Mouse (Mus musculus): ENCODE data around the gene Cyp11a1. TPM values are rescaled to one million over a fixed set of nuclear protein-coding genes. Genes with fewer than 3 reads are reported as not detected.

Gene Cyp11a1
- polyA plus RNA-seq (2014; fragmentation: Nextera tagmentation; extraction: Ambion mirVana): 5.9 and 7.0 TPM in 2 replicates

GRCm38 (mm10) chr9:58005753-58006461 lies at the start of gene Cyp11a1:
Gene Cyp11a1, plus strand, starts transcription at chr9:58006411.
- WGBS: 86% methylated on average over 16 of the region's 16 CpGs
- Histone ChIP-seq H3K4me2 (ENCODE audit: low read depth, low read length) (no peak within 1 kb of the TSS), H3K4me1 (ENCODE audit: control insufficient read depth, insufficient read depth, low read length) (no peaks in the 10 kb centered on the region), H3K27me3 (replicated peaks; ENCODE audit: control insufficient read depth, insufficient read depth, low read length) (no peaks in the 10 kb centered on the region), H3K4me3 (ENCODE audit: low read depth, low read length) (no peak within 1 kb of the TSS), H3K9me3 (ENCODE audit: control insufficient read depth, low read length) (no peaks in the 10 kb centered on the region), H3K36me3 (ENCODE audit: control insufficient read depth, insufficient read depth, low read length) (no peaks in the 10 kb centered on the region), H3K27ac (replicated peaks; ENCODE audit: low read depth, low read length) (no peak within 1 kb of the TSS), H3K9ac (ENCODE audit: low read depth, low read length) (no peak within 1 kb of the TSS)
- ATAC-seq (ENCODE audit: low read depth): no peak
- no peak for DNase-seq (ENCODE audit: low spot score)

- DNase-seq (ENCODE audit: low spot score) (no peak), ATAC-seq (ENCODE audit: low read depth) (no peak)
- H3K9me3 ChIP-seq (ENCODE audit: control insufficient read depth, low read length): no peaks in the 10 kb centered on the region
- H3K4me3 ChIP-seq (ENCODE audit: low read depth, low read length): no peak overlapping the region
- H3K4me1 ChIP-seq (ENCODE audit: control insufficient read depth, insufficient read depth, low read length): peaks cover 4% of the 10 kb centered on the region; the same call in 1 of the 2 replicates
- no peaks in the 10 kb centered on the region for H3K36me3 ChIP-seq (ENCODE audit: control insufficient read depth, insufficient read depth, low read length)
- H3K4me2 ChIP-seq (ENCODE audit: low read depth, low read length): no peak overlapping the region
- H3K27ac ChIP-seq (replicated peaks; ENCODE audit: low read depth, low read length): no peak overlapping the region
- H3K27me3 ChIP-seq (replicated peaks; ENCODE audit: control insufficient read depth, insufficient read depth, low read length): no peaks in the 10 kb centered on the region
- no peak overlapping the region for H3K9ac ChIP-seq (ENCODE audit: low read depth, low read length)
- WGBS: 74% methylated on average over 4 of the region's 5 CpGs
Measured at GRCm38 (mm10) chr9:57956838-57957236, 49.4 kb upstream of the Cyp11a1 start.

GRCm38 (mm10) chr9:57958615-57959014 lies 47.6 kb upstream of the Cyp11a1 start:
- no peak for DNase-seq (ENCODE audit: low spot score)
- H3K4me2 ChIP-seq (ENCODE audit: low read depth, low read length): no peak overlapping the region
- H3K27me3 ChIP-seq (replicated peaks; ENCODE audit: control insufficient read depth, insufficient read depth, low read length): no peaks in the 10 kb centered on the region
- no peak overlapping the region for H3K4me3 ChIP-seq (ENCODE audit: low read depth, low read length)
- no peaks in the 10 kb centered on the region for H3K4me1 ChIP-seq (ENCODE audit: control insufficient read depth, insufficient read depth, low read length)
- H3K9me3 ChIP-seq (ENCODE audit: control insufficient read depth, low read length): no peaks in the 10 kb centered on the region
- no peak for ATAC-seq (ENCODE audit: low read depth)
- WGBS: 59% methylated on average over 1 of the region's 1 CpGs
- H3K9ac ChIP-seq (ENCODE audit: low read depth, low read length): no peak overlapping the region
- H3K27ac ChIP-seq (replicated peaks; ENCODE audit: low read depth, low read length): no peak overlapping the region
- H3K36me3 ChIP-seq (ENCODE audit: control insufficient read depth, insufficient read depth, low read length): no peaks in the 10 kb centered on the region

GRCm38 (mm10) chr9:57959399-57959798 lies 46.8 kb upstream of the Cyp11a1 start:
- Histone ChIP-seq H3K4me3 (ENCODE audit: low read depth, low read length) (no peak overlapping the region), H3K4me2 (ENCODE audit: low read depth, low read length) (no peak overlapping the region), H3K9ac (ENCODE audit: low read depth, low read length) (no peak overlapping the region), H3K9me3 (ENCODE audit: control insufficient read depth, low read length) (no peaks in the 10 kb centered on the region), H3K4me1 (ENCODE audit: control insufficient read depth, insufficient read depth, low read length) (no peaks in the 10 kb centered on the region), H3K27ac (replicated peaks; ENCODE audit: low read depth, low read length) (no peak overlapping the region), H3K36me3 (ENCODE audit: control insufficient read depth, insufficient read depth, low read length) (no peaks in the 10 kb centered on the region), H3K27me3 (replicated peaks; ENCODE audit: control insufficient read depth, insufficient read depth, low read length) (no peaks in the 10 kb centered on the region)
- ATAC-seq (ENCODE audit: low read depth) (no peak), DNase-seq (ENCODE audit: low spot score) (no peak)
- WGBS: 72% methylated on average over 10 of the region's 10 CpGs

GRCm38 (mm10) chr9:57959886-57960866 lies 46.0 kb upstream of the Cyp11a1 start:
- Histone ChIP-seq H3K36me3 (ENCODE audit: control insufficient read depth, insufficient read depth, low read length) (no peaks in the 10 kb centered on the region), H3K27ac (replicated peaks; ENCODE audit: low read depth, low read length) (no peak overlapping the region), H3K9ac (ENCODE audit: low read depth, low read length) (no peak overlapping the region), H3K27me3 (replicated peaks; ENCODE audit: control insufficient read depth, insufficient read depth, low read length) (no peaks in the 10 kb centered on the region), H3K4me3 (ENCODE audit: low read depth, low read length) (no peak overlapping the region), H3K4me1 (ENCODE audit: control insufficient read depth, insufficient read depth, low read length) (no peaks in the 10 kb centered on the region), H3K4me2 (ENCODE audit: low read depth, low read length) (no peak overlapping the region), H3K9me3 (ENCODE audit: control insufficient read depth, low read length) (no peaks in the 10 kb centered on the region)
- DNase-seq (ENCODE audit: low spot score) (no peak), ATAC-seq (ENCODE audit: low read depth) (no peak)
- 84% methylated on average over 17 of the region's 17 CpGs for WGBS

GRCm38 (mm10) chr9:57961226-57961625 lies 45.0 kb upstream of the Cyp11a1 start:
- H3K4me1 ChIP-seq (ENCODE audit: control insufficient read depth, insufficient read depth, low read length): no peaks in the 10 kb centered on the region
- 86% methylated on average over 15 of the region's 15 CpGs for WGBS
- no peaks in the 10 kb centered on the region for H3K27me3 ChIP-seq (replicated peaks; ENCODE audit: control insufficient read depth, insufficient read depth, low read length)
- no peak overlapping the region for H3K9ac ChIP-seq (ENCODE audit: low read depth, low read length)
- no peak for DNase-seq (ENCODE audit: low spot score)
- no peaks in the 10 kb centered on the region for H3K36me3 ChIP-seq (ENCODE audit: control insufficient read depth, insufficient read depth, low read length)
- H3K4me3 ChIP-seq (ENCODE audit: low read depth, low read length): no peak overlapping the region
- no peak for ATAC-seq (ENCODE audit: low read depth)
- no peaks in the 10 kb centered on the region for H3K9me3 ChIP-seq (ENCODE audit: control insufficient read depth, low read length)
- no peak overlapping the region for H3K27ac ChIP-seq (replicated peaks; ENCODE audit: low read depth, low read length)
- no peak overlapping the region for H3K4me2 ChIP-seq (ENCODE audit: low read depth, low read length)

- Histone ChIP-seq H3K4me2 (ENCODE audit: low read depth, low read length) (no peak overlapping the region), H3K9ac (ENCODE audit: low read depth, low read length) (no peak overlapping the region), H3K9me3 (ENCODE audit: control insufficient read depth, low read length) (no peaks in the 10 kb centered on the region), H3K4me3 (ENCODE audit: low read depth, low read length) (no peak overlapping the region), H3K27ac (replicated peaks; ENCODE audit: low read depth, low read length) (no peak overlapping the region), H3K27me3 (replicated peaks; ENCODE audit: control insufficient read depth, insufficient read depth, low read length) (no peaks in the 10 kb centered on the region), H3K4me1 (ENCODE audit: control insufficient read depth, insufficient read depth, low read length) (no peaks in the 10 kb centered on the region), H3K36me3 (ENCODE audit: control insufficient read depth, insufficient read depth, low read length) (no peaks in the 10 kb centered on the region)
- DNase-seq (ENCODE audit: low spot score): no peak
- ATAC-seq (ENCODE audit: low read depth): no peak
- WGBS: 63% methylated on average over 17 of the region's 17 CpGs
Measured at GRCm38 (mm10) chr9:57961863-57962778, 44.1 kb upstream of the Cyp11a1 start.

Measured in embryonic facial prominence, embryonic 14.5 days (tissue).